Mouse (Mus musculus) erythroblast, embryonic 14.5 days (primary cell): ENCODE data around the gene Olfr539.

ENCODE experiments used
- GATA1 ChIP-seq: IDR thresholded peaks from 2 replicates; pipeline ENCODE4 v1.6.1; 2012; ENCODE audit warnings: low read length, inconsistent platforms, mixed read lengths
- TAL1 ChIP-seq: IDR thresholded peaks from 3 replicates; pipeline ENCODE4 v1.6.1; 2012; ENCODE audit warnings: low read length, inconsistent platforms, mixed read lengths

DNA sequence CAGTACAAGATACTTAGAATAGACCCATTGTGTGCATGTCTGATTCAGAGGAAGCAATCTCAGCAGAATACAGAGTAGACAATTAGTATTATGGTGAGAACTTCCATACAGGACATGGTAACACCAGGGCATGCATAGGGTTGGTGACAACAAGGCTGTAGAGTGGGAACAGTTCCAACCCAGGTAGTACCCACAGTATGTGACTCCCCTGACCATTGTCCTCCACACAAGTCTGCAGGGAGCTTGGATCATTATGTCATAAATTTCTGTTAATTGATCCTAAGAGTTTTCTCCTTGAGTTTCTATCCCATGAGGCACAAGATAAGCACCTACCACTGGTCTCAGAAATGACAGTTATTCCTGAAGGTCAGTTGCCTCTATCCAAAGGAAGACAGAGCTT lies 37.2 kb downstream of the Olfr539 start, which contains the start of gene Olfr541:
- no peak for TF ChIP-seq GATA1
- TF ChIP-seq TAL1, result no peak
